Mouse (Mus musculus): ENCODE data around the gene Dpy19l1. TPM values are rescaled to one million over a fixed set of nuclear protein-coding genes. Genes with fewer than 3 reads are reported as not detected.

Gene Dpy19l1
- polyA plus RNA-seq, 1 experiment from 2014 or later: 19.2 TPM

GRCm38 (mm10) chr9:24379321-24379720 is 123.6 kb downstream of the Dpy19l1 start:
- no peaks in the 10 kb centered on the region for H3K4me1 ChIP-seq (ENCODE audit: control insufficient read depth, insufficient read depth, low read length)
- WGBS: 37% methylated on average over 3 of the region's 3 CpGs
- H3K9me3 ChIP-seq (ENCODE audit: control insufficient read depth, low read length): no peaks in the 10 kb centered on the region
- H3K4me3 ChIP-seq (ENCODE audit: low read depth, low read length): no peak overlapping the region
- no peak for ATAC-seq (ENCODE audit: low read depth)
- no peaks in the 10 kb centered on the region for H3K36me3 ChIP-seq (ENCODE audit: control insufficient read depth, insufficient read depth, low read length)
- no peak overlapping the region for H3K9ac ChIP-seq (ENCODE audit: low read depth, low read length)
- no peak overlapping the region for H3K27ac ChIP-seq (replicated peaks; ENCODE audit: low read depth, low read length)
- no peak for DNase-seq (ENCODE audit: low spot score)
- no peaks in the 10 kb centered on the region for H3K27me3 ChIP-seq (replicated peaks; ENCODE audit: control insufficient read depth, insufficient read depth, low read length)
- no peak overlapping the region for H3K4me2 ChIP-seq (ENCODE audit: low read depth, low read length)

- H3K4me3 ChIP-seq (ENCODE audit: low read depth, low read length): no peak overlapping the region
- no peaks in the 10 kb centered on the region for H3K27me3 ChIP-seq (replicated peaks; ENCODE audit: control insufficient read depth, insufficient read depth, low read length)
- ATAC-seq (ENCODE audit: low read depth): no peak
- no peak overlapping the region for H3K9ac ChIP-seq (ENCODE audit: low read depth, low read length)
- 80% methylated on average over 2 of the region's 2 CpGs for WGBS
- H3K4me2 ChIP-seq (ENCODE audit: low read depth, low read length): no peak overlapping the region
- H3K27ac ChIP-seq (replicated peaks; ENCODE audit: low read depth, low read length): no peak overlapping the region
- no peak for DNase-seq (ENCODE audit: low spot score)
- no peaks in the 10 kb centered on the region for H3K4me1 ChIP-seq (ENCODE audit: control insufficient read depth, insufficient read depth, low read length)
- H3K9me3 ChIP-seq (ENCODE audit: control insufficient read depth, low read length): no peaks in the 10 kb centered on the region
- H3K36me3 ChIP-seq (ENCODE audit: control insufficient read depth, insufficient read depth, low read length): no peaks in the 10 kb centered on the region
Measured at GRCm38 (mm10) chr9:24378848-24379247, 124.1 kb downstream of the Dpy19l1 start.

Other genes starting within 250 kb of the Dpy19l1 start
- gene Cypt4, start 122.1 kb upstream of the Dpy19l1 start, polyA plus RNA-seq (2014; fragmentation: Nextera tagmentation; extraction: Ambion mirVana): not detected in 2 replicates
- gene Dpy19l2, start 193.2 kb upstream of the Dpy19l1 start, polyA plus RNA-seq (2014; fragmentation: Nextera tagmentation; extraction: Ambion mirVana): 0.14 and 0.38 TPM in 2 replicates

Measured in embryonic facial prominence, embryonic 14.5 days (tissue).